Mouse (Mus musculus) olfactory bulb, adult 2 months (tissue): ENCODE data around the gene Gm20661. TPM values are rescaled to one million over a fixed set of nuclear protein-coding genes. Genes with fewer than 3 reads are reported as not detected.

Source experiments
- H3K27ac ChIP-seq: fragments of 200-500 bp; 2 replicates; pipeline ENCODE4 v1.5.1; 2012; ENCODE audit warnings: low read depth, low read length; ENCODE audit not compliant: insufficient read depth
- H3K4me1 ChIP-seq: fragments of 200-500 bp; 2 replicates; pipeline ENCODE4 v1.6.1; 2012; ENCODE audit warnings: low read length; ENCODE audit not compliant: control insufficient read depth, insufficient read depth
- H3K4me3 ChIP-seq: fragments of 200-500 bp; 2 replicates; pipeline ENCODE4 v1.5.1; 2012; ENCODE audit warnings: mild to moderate bottlenecking, low read depth, low read length, moderate library complexity; ENCODE audit not compliant: insufficient read depth
- CTCF ChIP-seq: fragments of 200-500 bp; IDR thresholded peaks from 2 replicates; pipeline ENCODE4 v1.5.1; 2012; ENCODE audit warnings: low read depth, mild to moderate bottlenecking, low read length, moderate library complexity; ENCODE audit not compliant: insufficient read depth
- POLR2A ChIP-seq: fragments of 200-500 bp; IDR thresholded peaks from 2 replicates; pipeline ENCODE4 v1.6.1; 2012; ENCODE audit warnings: mild to moderate bottlenecking, low read depth, low read length, moderate library complexity; ENCODE audit not compliant: insufficient read depth
- WGBS: fragments of 180-500 bp; shearing (Covaris S2); methylation state at CpG from one replicate; pipeline ENCODE4 v1.1.7; 2018; 5-methylcytosine and 5-hydroxymethylcytosine counted together
- polyA plus RNA-seq: library from polyadenylated mRNA; stranded (reverse); fragments of >200 nt; gene quantifications from 2 replicates; pipeline ENCODE4 v1.2.4, GENCODE M21; 2012; ENCODE audit warnings: low replicate concordance; ENCODE audit not compliant: missing spikeins, insufficient read depth, insufficient read length

The Gm20661 gene
- polyA plus RNA-seq, 1 experiment = not detected

GRCm38 (mm10) chr9:107963700-107964099 lies 19.2 kb upstream of the Gm20661 start:
- peak; percentile 77 for TF ChIP-seq CTCF
- no peak for TF ChIP-seq POLR2A
- no peak overlapping the region for H3K4me3 ChIP-seq
- peaks cover 35% of the 10 kb centered on the region for H3K4me1 ChIP-seq
- WGBS = 22% methylated on average over 5 of the region's 5 CpGs
- H3K27ac ChIP-seq = no peak overlapping the region

- Histone ChIP-seq H3K4me3 (no peak overlapping the region), H3K4me1 (peaks cover 35% of the 10 kb centered on the region), H3K27ac (no peak overlapping the region)
- TF ChIP-seq CTCF (no peak), POLR2A (no peak)
- WGBS = 93% methylated on average over 9 of the region's 9 CpGs
These were observed 18.2 kb upstream of the Gm20661 start for GRCm38 (mm10) chr9:107964681-107965080.

GRCm38 (mm10) chr9:107966676-107967075 lies 16.2 kb upstream of the Gm20661 start:
- Histone ChIP-seq H3K4me1 (peaks cover 19% of the 10 kb centered on the region), H3K4me3 (no peak overlapping the region), H3K27ac (no peak overlapping the region)
- WGBS = 96% methylated on average over 10 of the region's 10 CpGs
- TF ChIP-seq CTCF (no peak), POLR2A (no peak)

GRCm38 (mm10) chr9:107967437-107967836 lies 15.4 kb upstream of the Gm20661 start:
- WGBS = 87% methylated on average over 6 of the region's 6 CpGs
- TF ChIP-seq CTCF (no peak), POLR2A (no peak)
- Histone ChIP-seq H3K4me1 (peaks cover 11% of the 10 kb centered on the region), H3K4me3 (no peak overlapping the region), H3K27ac (no peak overlapping the region)

GRCm38 (mm10) chr9:107968531-107968930 lies 14.3 kb upstream of the Gm20661 start:
- no peak overlapping the region for H3K27ac ChIP-seq
- no peak for TF ChIP-seq CTCF
- TF ChIP-seq POLR2A = no peak
- no peak overlapping the region for H3K4me3 ChIP-seq
- WGBS = 94% methylated on average over 7 of the region's 7 CpGs
- H3K4me1 ChIP-seq = peaks cover under 1% of the 10 kb centered on the region

- Histone ChIP-seq H3K4me3 (no peak overlapping the region), H3K4me1 (no peaks in the 10 kb centered on the region), H3K27ac (no peak overlapping the region)
- WGBS = 87% methylated on average over 5 of the region's 5 CpGs
- no peak for TF ChIP-seq POLR2A
- TF ChIP-seq CTCF = no peak
These were observed 12.5 kb upstream of the Gm20661 start for GRCm38 (mm10) chr9:107970311-107970710.

- Histone ChIP-seq H3K27ac (no peak overlapping the region), H3K4me3 (no peak overlapping the region), H3K4me1 (0 out of 2 replicates have a peak, but pooled peaks cover 6% of the 10 kb centered on the region)
- no peak for TF ChIP-seq POLR2A
- TF ChIP-seq CTCF = no peak
- whole genome bisulfite sequencing = 81% methylated on average over 8 of the region's 8 CpGs
These were observed 10.9 kb upstream of the Gm20661 start for GRCm38 (mm10) chr9:107971690-107972541.

- TF ChIP-seq CTCF = no peak
- no peak for TF ChIP-seq POLR2A
- WGBS = 87% methylated on average over 10 of the region's 10 CpGs
- Histone ChIP-seq H3K27ac (no peak overlapping the region), H3K4me3 (no peak overlapping the region), H3K4me1 (0 out of 2 replicates have a peak, but pooled peaks cover 6% of the 10 kb centered on the region)
These were observed 8.2 kb upstream of the Gm20661 start for GRCm38 (mm10) chr9:107974491-107975171.
